Mouse (Mus musculus): Measurements from ENCODE around the gene Ptdss2. TPM values are rescaled to one million over a fixed set of nuclear protein-coding genes. Genes with fewer than 3 reads are reported as not detected.

Ptdss2 gene
- total RNA-seq, 2 experiments from 2014 or later = 58.7 to 61.1 TPM

GRCm38 (mm10) chr7:141172116-141173006 lies 50.2 kb downstream of the Ptdss2 start, which contains the start of gene Rnh1:
Gene Rnh1 (minus strand): TSS chr7:141172857.
- DNase-seq (ENCODE audit: extremely low spot score in 1 of 2, low spot score in 1 of 2) = peak; percentile 83 to 85

DNA sequence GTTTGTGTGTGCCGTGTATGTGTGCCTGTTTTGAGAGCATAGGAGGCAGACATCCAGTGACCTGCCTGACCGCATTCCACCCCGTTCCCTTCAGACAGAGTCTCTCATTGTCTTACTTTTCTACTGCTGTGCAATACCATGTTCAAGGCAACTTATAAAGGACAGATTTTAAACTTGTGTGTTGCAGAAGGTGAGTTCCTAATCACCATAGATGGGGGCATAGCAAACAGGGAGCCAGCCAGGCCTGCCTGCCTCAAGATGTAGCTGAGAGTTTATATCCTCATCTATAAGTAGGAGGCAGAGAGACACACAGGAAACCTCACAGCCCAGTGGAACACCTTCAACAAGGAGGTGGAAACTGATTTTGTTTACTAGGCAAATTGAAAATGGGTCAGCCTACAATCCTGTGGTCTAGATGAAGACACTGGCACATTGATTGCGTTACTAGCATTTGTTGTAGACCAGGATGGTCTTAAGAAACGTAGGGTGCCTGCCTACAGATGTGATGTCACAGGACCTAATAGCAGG lies 51.2 kb downstream of the Ptdss2 start:
- DNase-seq (ENCODE audit: extremely low spot score in 1 of 2, low spot score in 1 of 2) = no peak

GRCm38 (mm10) chr7:141175068-141175467 lies 52.9 kb downstream of the Ptdss2 start:
- DNase-seq (ENCODE audit: extremely low spot score in 1 of 2, low spot score in 1 of 2) = no peak

- DNase-seq (ENCODE audit: extremely low spot score in 1 of 2, low spot score in 1 of 2) = peak; percentile 63 to 90
Measured at GRCm38 (mm10) chr7:141176173-141176572, 54.0 kb downstream of the Ptdss2 start.

- no peak for DNase-seq (ENCODE audit: extremely low spot score in 1 of 2, low spot score in 1 of 2)
Measured at GRCm38 (mm10) chr7:141188194-141188593, 66.0 kb downstream of the Ptdss2 start.

- DNase-seq (ENCODE audit: extremely low spot score in 1 of 2, low spot score in 1 of 2) = no peak
Measured at GRCm38 (mm10) chr7:141188733-141189132, 66.6 kb downstream of the Ptdss2 start.

GRCm38 (mm10) chr7:141190220-141190619 lies 68.0 kb downstream of the Ptdss2 start:
- no peak for DNase-seq (ENCODE audit: extremely low spot score in 1 of 2, low spot score in 1 of 2)

DNA sequence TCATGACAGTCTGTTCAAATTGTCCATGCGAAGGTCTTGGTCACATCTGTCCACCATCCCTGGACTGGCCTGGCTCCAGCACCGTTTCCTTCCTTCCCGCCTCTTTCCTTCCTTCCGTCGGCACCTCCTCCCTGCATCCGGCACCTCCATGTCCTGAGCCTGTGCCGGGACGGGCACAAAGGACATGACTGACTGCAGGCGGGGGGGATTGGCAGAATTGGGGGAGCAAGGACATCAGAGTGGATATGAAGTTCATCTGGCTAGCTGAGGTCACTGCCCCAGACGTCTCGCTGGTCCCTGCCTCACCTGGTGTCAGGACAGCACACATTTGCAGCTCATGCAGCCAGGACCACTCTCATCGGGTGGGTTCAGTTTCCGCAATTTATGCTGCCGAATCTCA lies 68.9 kb downstream of the Ptdss2 start:
- no peak for DNase-seq (ENCODE audit: extremely low spot score in 1 of 2, low spot score in 1 of 2)

- no peak for DNase-seq (ENCODE audit: extremely low spot score in 1 of 2, low spot score in 1 of 2)
Measured at GRCm38 (mm10) chr7:141191796-141192685, 69.9 kb downstream of the Ptdss2 start.

GRCm38 (mm10) chr7:141192776-141193347 lies 70.7 kb downstream of the Ptdss2 start:
- DNase-seq (ENCODE audit: extremely low spot score in 1 of 2, low spot score in 1 of 2) = no peak

- DNase-seq (ENCODE audit: extremely low spot score in 1 of 2, low spot score in 1 of 2) = peak; percentile 27 to 33
Measured at GRCm38 (mm10) chr7:141193348-141193856, 71.2 kb downstream of the Ptdss2 start.

DNA sequence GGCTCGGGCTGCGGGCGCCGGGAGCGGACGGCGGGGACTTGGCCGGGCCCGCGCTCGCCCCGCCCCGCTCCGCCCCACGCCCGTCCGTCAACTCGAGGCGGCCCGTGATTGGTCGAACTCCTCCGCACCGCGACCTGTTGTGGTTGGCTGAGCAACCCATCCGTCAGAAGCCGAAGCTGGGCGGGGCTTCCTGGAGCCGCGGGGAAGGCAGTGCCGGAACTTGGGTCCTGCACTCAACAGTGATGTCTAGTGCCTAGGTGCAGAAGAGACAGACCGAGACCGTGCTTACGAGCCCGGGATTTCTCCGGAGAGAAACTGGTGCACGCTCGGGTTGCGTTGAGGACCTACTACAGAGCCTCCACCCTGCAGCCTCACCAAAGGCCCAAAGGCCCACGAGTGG lies 71.8 kb downstream of the Ptdss2 start, which contains the start of the genes Hras and Lrrc56:
Hras (minus strand) TSS at position 58 of the 400 bp plus-strand sequence.
Lrrc56 (plus strand) TSS at position 210 of the 400 bp plus-strand sequence.
- peak; percentile 95 for DNase-seq (ENCODE audit: extremely low spot score in 1 of 2, low spot score in 1 of 2)

DNA sequence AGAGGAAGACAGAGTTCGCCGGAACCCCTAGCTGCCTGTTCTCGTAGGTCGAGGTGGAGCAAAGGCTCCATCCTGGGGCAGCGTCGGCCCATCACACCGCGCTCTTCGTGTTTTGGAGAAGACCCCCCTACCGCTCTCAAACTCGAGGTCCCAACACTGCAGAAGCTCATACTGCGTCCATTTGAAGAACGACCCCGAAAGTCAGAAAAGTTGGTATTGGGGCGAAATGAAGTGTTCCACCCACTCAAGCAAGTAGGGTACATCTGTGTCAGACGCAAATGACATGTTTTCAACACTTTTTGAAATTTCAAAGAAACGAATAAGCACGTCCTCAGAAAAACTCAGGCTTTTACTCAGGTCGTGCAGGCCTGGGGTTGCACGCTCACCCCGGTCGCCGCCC lies 72.2 kb downstream of the Ptdss2 start:
- no peak for DNase-seq (ENCODE audit: extremely low spot score in 1 of 2, low spot score in 1 of 2)

GRCm38 (mm10) chr7:141194830-141195229 lies 72.6 kb downstream of the Ptdss2 start:
- DNase-seq (ENCODE audit: extremely low spot score in 1 of 2, low spot score in 1 of 2) = peak; percentile 73 to 82

GRCm38 (mm10) chr7:141195754-141196153 lies 73.6 kb downstream of the Ptdss2 start:
- DNase-seq (ENCODE audit: extremely low spot score in 1 of 2, low spot score in 1 of 2) = no peak

DNA sequence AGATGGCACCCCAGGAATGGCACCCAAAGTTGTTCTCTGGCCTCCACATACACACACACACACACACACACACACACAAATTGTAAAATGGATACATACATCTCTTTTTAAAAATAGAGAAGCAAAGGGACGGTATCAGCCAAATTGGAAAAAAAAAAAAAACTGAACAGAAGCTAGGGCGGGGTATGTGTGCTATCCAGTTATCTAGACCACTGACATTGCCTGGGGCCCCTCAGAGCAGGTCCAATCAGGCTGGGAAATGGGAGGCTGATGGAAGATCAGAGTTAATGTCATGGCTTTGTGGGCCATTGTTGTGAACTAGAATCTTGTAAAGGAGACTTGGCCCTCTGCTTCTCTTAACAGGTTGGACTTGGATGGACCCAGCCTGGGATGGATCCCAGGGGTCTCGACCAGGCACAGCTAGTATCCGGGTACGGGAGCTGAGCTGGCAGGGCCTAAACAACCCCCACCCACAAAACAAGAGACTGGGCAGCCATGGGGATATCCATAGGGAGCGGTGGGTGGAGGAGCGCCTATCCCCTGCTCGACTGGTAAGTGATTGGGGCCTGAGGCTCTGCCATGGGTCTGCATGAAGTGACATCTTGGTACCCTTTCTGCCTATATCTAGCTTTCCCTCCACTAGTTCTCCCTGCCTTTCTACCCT lies 74.6 kb downstream of the Ptdss2 start:
- no peak for DNase-seq (ENCODE audit: extremely low spot score in 1 of 2, low spot score in 1 of 2)

GRCm38 (mm10) chr7:141198121-141198520 lies 75.9 kb downstream of the Ptdss2 start:
- DNase-seq (ENCODE audit: extremely low spot score in 1 of 2, low spot score in 1 of 2) = no peak

DNA sequence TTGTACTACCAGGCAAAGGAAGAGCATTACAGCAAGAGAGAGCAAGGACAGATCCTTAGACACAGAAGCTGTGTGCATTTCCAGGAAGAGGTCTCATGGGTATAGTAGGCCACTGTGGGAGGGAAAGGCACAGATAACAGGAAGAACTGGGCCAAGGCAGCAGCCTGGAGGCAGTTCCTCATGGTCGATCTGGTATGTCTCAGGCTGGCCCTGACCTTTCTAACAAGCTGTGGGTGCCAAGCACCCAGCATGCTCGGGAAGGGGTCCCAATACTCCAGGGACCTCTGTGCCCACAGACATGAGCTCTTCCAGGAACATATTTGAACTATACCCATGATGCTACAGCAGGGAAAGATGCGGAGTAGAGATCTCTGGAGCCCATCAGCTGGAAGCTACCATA lies 82.4 kb downstream of the Ptdss2 start:
- DNase-seq (ENCODE audit: extremely low spot score in 1 of 2, low spot score in 1 of 2) = no peak

GRCm38 (mm10) chr7:141205504-141205903 lies 83.3 kb downstream of the Ptdss2 start:
- DNase-seq (ENCODE audit: extremely low spot score in 1 of 2, low spot score in 1 of 2) = no peak

Data from layer of hippocampus, postnatal 25 days (tissue).